Mouse (Mus musculus) megakaryocyte, embryonic 14.5 days (primary cell): ENCODE data around the gene Npas2. TPM values are rescaled to one million over a fixed set of nuclear protein-coding genes. Genes with fewer than 3 reads are reported as not detected.

Experiments used
- H3K27me3 ChIP-seq: replicated peaks from 2 replicates; pipeline ENCODE3; 2012; ENCODE audit warnings: inconsistent platforms
- H3K36me3 ChIP-seq: replicated peaks from 2 replicates; pipeline ENCODE3; 2012; ENCODE audit warnings: low read length, inconsistent platforms, mixed read lengths
- H3K4me1 ChIP-seq: 2 replicates; pipeline ENCODE4 v1.6.1; 2012; ENCODE audit warnings: inconsistent platforms
- H3K4me3 ChIP-seq: replicated peaks from 2 replicates; pipeline ENCODE3; 2012; ENCODE audit warnings: moderate library complexity, mild to moderate bottlenecking, inconsistent platforms
- H3K9me3 ChIP-seq: 2 replicates; pipeline ENCODE4 v1.6.1; 2012; ENCODE audit warnings: inconsistent platforms
- FLI1 ChIP-seq: IDR thresholded peaks from 2 replicates; pipeline ENCODE4 v1.6.1; 2012; ENCODE audit warnings: low read length, inconsistent platforms, mixed read lengths
- GATA1 ChIP-seq: IDR thresholded peaks from 3 replicates; pipeline ENCODE4 v1.6.1; 2012; ENCODE audit warnings: mixed read lengths, low read length, inconsistent platforms, borderline replicate concordance
- polyA plus RNA-seq: library from polyadenylated mRNA; stranded (reverse); fragments of >175 nt; gene quantifications from 2 replicates; pipeline ENCODE4 v1.2.3, GENCODE M21; 2012; ENCODE audit warnings: low replicate concordance; ENCODE audit not compliant: insufficient read depth

Npas2 gene
- polyA plus RNA-seq, 1 experiment, result 5.8 TPM

DNA sequence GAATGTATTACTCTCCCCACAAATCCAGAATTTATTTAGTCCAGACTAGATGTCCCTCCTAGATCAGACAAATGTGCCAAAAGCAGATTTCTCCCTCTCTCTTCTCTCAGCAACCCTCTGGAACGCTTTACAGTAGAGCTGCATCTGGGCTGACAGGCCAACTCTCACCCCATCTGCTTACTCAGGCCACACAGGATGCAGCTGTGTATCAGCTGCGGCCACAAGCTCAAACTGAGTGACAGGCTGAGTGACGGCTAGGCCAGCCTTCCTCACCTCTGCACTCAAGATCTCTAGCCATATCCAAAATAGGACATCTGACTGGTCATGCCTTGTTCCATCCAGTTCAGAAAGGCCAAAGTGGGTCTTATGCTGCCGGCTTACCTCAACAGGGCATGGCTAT is 202.8 kb downstream of the Npas2 start:
- Histone ChIP-seq H3K27me3 (peaks cover 7% of the 10 kb centered on the region), H3K36me3 (peaks cover 91% of the 10 kb centered on the region), H3K4me1 (peaks cover 99% of the 10 kb centered on the region), H3K9me3 (peaks cover 24% of the 10 kb centered on the region), H3K4me3 (peak overlapping the region; percentile 57)
- TF ChIP-seq FLI1, result peak; percentile 95
- peak; percentile 93 for TF ChIP-seq GATA1

DNA sequence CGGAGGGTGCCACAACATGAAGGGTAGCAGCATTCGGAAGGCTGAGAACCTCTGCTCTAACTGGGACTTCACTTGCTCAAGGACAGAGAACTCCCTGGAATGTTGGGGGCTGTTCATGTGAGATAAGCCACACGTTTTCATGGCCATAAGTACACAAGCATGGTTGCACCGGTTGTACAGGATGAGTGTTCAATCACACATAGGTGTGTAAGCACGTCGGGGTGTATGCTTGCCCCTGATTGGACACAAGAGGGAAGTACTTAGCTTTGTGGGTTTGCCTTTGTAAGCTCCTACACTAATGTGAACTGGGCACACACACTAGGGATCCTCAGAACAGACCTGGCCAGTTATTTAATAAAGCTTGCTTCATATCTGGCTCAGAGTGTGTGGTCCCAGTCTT is 204.8 kb downstream of the Npas2 start:
- Histone ChIP-seq H3K4me3 (peak overlapping the region; percentile 50), H3K4me1 (peaks cover 85% of the 10 kb centered on the region), H3K36me3 (peaks cover 90% of the 10 kb centered on the region), H3K27me3 (peaks cover 7% of the 10 kb centered on the region), H3K9me3 (peaks cover 24% of the 10 kb centered on the region)
- TF ChIP-seq GATA1, result no peak
- no peak for TF ChIP-seq FLI1

- Histone ChIP-seq H3K9me3 (peaks cover 24% of the 10 kb centered on the region), H3K27me3 (peaks cover 15% of the 10 kb centered on the region), H3K4me3 (no peak overlapping the region), H3K36me3 (peaks cover 90% of the 10 kb centered on the region), H3K4me1 (peaks cover 84% of the 10 kb centered on the region)
- TF ChIP-seq GATA1 (no peak), FLI1 (no peak)
These were observed 205.7 kb downstream of the Npas2 start for GRCm38 (mm10) chr1:39399228-39399627.

DNA sequence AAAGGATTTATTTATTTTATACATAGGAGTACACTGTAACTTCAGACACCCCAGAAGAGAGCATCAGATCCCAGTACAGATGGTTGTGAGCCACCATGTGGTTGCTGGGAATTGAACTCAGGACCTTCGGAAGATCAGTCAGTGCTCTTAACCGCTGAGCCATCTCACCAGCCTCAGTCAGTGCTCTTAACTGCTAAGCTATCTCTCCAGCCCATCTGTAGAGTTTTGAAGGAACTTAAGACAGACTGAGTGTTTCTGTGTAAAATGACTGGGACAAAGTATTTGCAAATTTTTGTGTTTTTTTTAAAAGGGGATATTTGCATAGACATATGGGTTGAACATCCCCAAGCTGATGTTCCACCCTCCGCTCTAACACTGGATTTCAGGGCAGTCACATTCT is 206.6 kb downstream of the Npas2 start:
- Histone ChIP-seq H3K27me3 (peaks cover 18% of the 10 kb centered on the region), H3K4me3 (no peak overlapping the region), H3K4me1 (peaks cover 76% of the 10 kb centered on the region), H3K36me3 (peaks cover 84% of the 10 kb centered on the region), H3K9me3 (peaks cover 24% of the 10 kb centered on the region)
- TF ChIP-seq GATA1, result no peak
- no peak for TF ChIP-seq FLI1

DNA sequence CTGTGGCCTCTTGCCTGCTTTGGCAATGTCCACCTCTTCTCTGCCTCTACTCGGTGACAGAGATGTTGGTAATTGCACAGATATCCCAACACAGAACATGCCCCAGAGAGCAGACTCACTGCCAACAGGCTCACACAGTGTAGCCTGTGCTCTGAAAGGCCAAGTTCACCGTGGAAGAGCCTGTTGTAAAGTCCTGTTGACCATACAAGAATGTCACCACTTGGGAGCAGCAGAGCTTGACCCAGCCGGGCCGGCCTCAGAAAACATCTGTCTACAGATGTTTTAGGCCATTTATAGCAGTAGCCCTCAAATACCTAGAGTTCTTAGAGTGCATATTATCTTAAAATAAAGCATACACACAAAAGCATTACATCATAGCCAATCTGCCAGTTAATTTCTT is 213.6 kb downstream of the Npas2 start:
- TF ChIP-seq GATA1 (no peak), FLI1 (no peak)
- no peak overlapping the region for H3K4me3 ChIP-seq

GRCm38 (mm10) chr1:39408123-39408522 is 214.6 kb downstream of the Npas2 start:
- no peaks in the 10 kb centered on the region for H3K9me3 ChIP-seq
- peaks cover 17% of the 10 kb centered on the region for H3K27me3 ChIP-seq
- TF ChIP-seq FLI1, result no peak
- TF ChIP-seq GATA1, result no peak
- peaks cover 59% of the 10 kb centered on the region for H3K4me1 ChIP-seq
- H3K4me3 ChIP-seq, result peak overlapping the region; percentile 52
- H3K36me3 ChIP-seq, result peaks cover 44% of the 10 kb centered on the region

More for the DNA sequence above, 213.6 kb downstream of the Npas2 start:
- peaks cover 20% of the 10 kb centered on the region for H3K27me3 ChIP-seq
- peaks cover 48% of the 10 kb centered on the region for H3K36me3 ChIP-seq
- peaks cover 51% of the 10 kb centered on the region for H3K4me1 ChIP-seq
- H3K9me3 ChIP-seq, result no peaks in the 10 kb centered on the region

DNA sequence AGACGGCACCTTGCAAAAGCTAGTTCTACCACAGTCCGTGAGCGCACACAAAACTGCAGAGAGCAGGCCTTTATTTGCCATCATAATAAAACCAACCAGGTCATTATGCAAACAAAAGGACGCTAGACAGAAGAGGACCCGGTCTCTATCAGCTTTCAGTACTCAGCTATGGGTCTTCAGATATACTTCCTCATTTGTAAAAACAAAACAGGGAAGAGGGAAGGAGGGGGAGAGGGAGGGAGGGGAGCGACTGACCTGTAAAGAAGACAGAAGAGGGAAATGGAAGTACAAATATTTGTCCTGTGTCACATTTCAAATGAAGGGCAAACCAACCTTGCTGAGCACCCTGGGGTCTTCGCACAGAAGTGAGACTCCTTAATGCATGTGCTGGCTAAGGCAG is 215.1 kb downstream of the Npas2 start:
- Histone ChIP-seq H3K4me1 (peaks cover 61% of the 10 kb centered on the region), H3K4me3 (peak overlapping the region; percentile 52), H3K27me3 (peaks cover 14% of the 10 kb centered on the region), H3K9me3 (no peaks in the 10 kb centered on the region), H3K36me3 (peaks cover 39% of the 10 kb centered on the region)
- no peak for TF ChIP-seq FLI1
- no peak for TF ChIP-seq GATA1

GRCm38 (mm10) chr1:39410085-39410821 is 216.7 kb downstream of the Npas2 start:
- no peak overlapping the region for H3K4me3 ChIP-seq
- H3K36me3 ChIP-seq, result peaks cover 36% of the 10 kb centered on the region
- peaks cover 57% of the 10 kb centered on the region for H3K4me1 ChIP-seq
- TF ChIP-seq FLI1 (no peak), GATA1 (no peak)
- peaks cover 8% of the 10 kb centered on the region for H3K9me3 ChIP-seq
- H3K27me3 ChIP-seq, result peaks cover 6% of the 10 kb centered on the region

Other genes starting within 250 kb of the Npas2 start
- gene Pdcl3, start 208.1 kb upstream of the Npas2 start, polyA plus RNA-seq, result 9.3 and 67.1 TPM in 2 replicates
- gene Rpl31, start 174.1 kb downstream of the Npas2 start, polyA plus RNA-seq, result 83.8 and 232 TPM in 2 replicates